Mouse (Mus musculus): Measurements from ENCODE around the gene Sfrp2.

- no peak for TF ChIP-seq POLR2A (IDR thresholded peaks at IDR 0.05; ENCODE audit: low read depth, low read length)
- TF ChIP-seq CTCF (conservative IDR thresholded peaks at IDR 0.05; ENCODE audit: insufficient read depth, insufficient read length, low read depth, low read length): no peak
These were observed at the start of gene Sfrp2 for GRCm38 (mm10) chr3:83765871-83766725.

Measured in kidney, adult 2 months (tissue).